Mouse (Mus musculus) heart, embryonic 13.5 days (tissue): ENCODE results near the gene Ndrg3. TPM values are rescaled to one million over a fixed set of nuclear protein-coding genes. Genes with fewer than 3 reads are reported as not detected.
"Not testable (repeated sequence)": the region's sequence is repeated elsewhere in the genome, so short reads cannot be mapped to it uniquely, and the experiment has no call there.

ENCODE experiments used
- ATAC-seq: fragments of 200-750 bp; cut with Nextera tagmentation; 2 replicates; pipeline ENCODE4 v1.8.0; 2017; ENCODE audit warnings: moderate TSS enrichment; ENCODE audit not compliant: insufficient number of reproducible peaks, low FRiP score, low TSS enrichment; ENCODE audit errors: extremely low read depth
- H3K27ac ChIP-seq: fragments of 300-500 bp; sonication (generic); replicated peaks from 2 replicates; pipeline ENCODE4 v1.5.1; 2015; ENCODE audit warnings: moderate library complexity, mild to moderate bottlenecking, inconsistent platforms
- H3K27me3 ChIP-seq: fragments of 300-500 bp; sonication (generic); replicated peaks from 2 replicates; pipeline ENCODE4 v1.6.1; 2015; ENCODE audit warnings: mild to moderate bottlenecking, inconsistent platforms
- H3K36me3 ChIP-seq: fragments of 300-500 bp; sonication (generic); 2 replicates; pipeline ENCODE4 v1.6.1; 2015; ENCODE audit warnings: mild to moderate bottlenecking, inconsistent platforms
- H3K4me1 ChIP-seq: fragments of 300-500 bp; sonication (generic); 2 replicates; pipeline ENCODE4 v1.6.1; 2015; ENCODE audit warnings: inconsistent platforms
- H3K4me2 ChIP-seq: fragments of 300-500 bp; sonication (generic); 2 replicates; pipeline ENCODE4 v1.6.1; 2015; ENCODE audit warnings: inconsistent platforms, mild to moderate bottlenecking, moderate library complexity
- H3K4me3 ChIP-seq: fragments of 300-500 bp; sonication (generic); 2 replicates; pipeline ENCODE4 v1.5.1; 2015; ENCODE audit warnings: moderate library complexity, mild to moderate bottlenecking, inconsistent platforms
- H3K9ac ChIP-seq: fragments of 300-500 bp; sonication (generic); 2 replicates; pipeline ENCODE4 v1.6.1; 2015; ENCODE audit warnings: inconsistent platforms, mild to moderate bottlenecking, moderate library complexity
- H3K9me3 ChIP-seq: fragments of 300-500 bp; sonication (generic); 2 replicates; pipeline ENCODE4 v1.6.1; 2016; ENCODE audit warnings: inconsistent platforms
- WGBS: fragments of 180-500 bp; shearing (Covaris S2); methylation state at CpG from one replicate; pipeline ENCODE4 v1.1.7; 2015; ENCODE audit warnings: mixed read lengths; 5-methylcytosine and 5-hydroxymethylcytosine counted together
- polyA plus RNA-seq: library from polyadenylated mRNA; unstranded; fragments of >200 nt; fragmentation: Nextera tagmentation; extraction: Ambion mirVana; gene quantifications from 2 replicates; pipeline ENCODE4 v1.2.1, GENCODE M21; 2015

Gene Ndrg3
- polyA plus RNA-seq, 1 experiment from 2014 or later: 28.6 TPM

- H3K9me3 ChIP-seq: no peaks in the 10 kb centered on the region
These were observed 24.5 kb downstream of the Ndrg3 start for GRCm38 (mm10) chr2:156967388-156967787.

GRCm38 (mm10) chr2:156963891-156964290, 28.0 kb downstream of the Ndrg3 start:
- Histone ChIP-seq H3K9me3 (no peaks in the 10 kb centered on the region), H3K4me1 (peaks cover 18% of the 10 kb centered on the region), H3K4me3 (no peak overlapping the region), H3K27ac (no peak overlapping the region; the same call in 1 of the 2 replicates), H3K4me2 (no peak overlapping the region), H3K9ac (no peak overlapping the region), H3K27me3 (no peaks in the 10 kb centered on the region), H3K36me3 (no peaks in the 10 kb centered on the region)
- 70% methylated on average over 7 of the region's 7 CpGs for WGBS
- no peak for ATAC-seq

More at GRCm38 (mm10) chr2:156967388-156967787, 24.5 kb downstream of the Ndrg3 start:
- Histone ChIP-seq H3K4me2 (no peak overlapping the region), H3K27ac (no peak overlapping the region), H3K9ac (no peak overlapping the region), H3K4me1 (peaks cover 29% of the 10 kb centered on the region), H3K36me3 (no peaks in the 10 kb centered on the region; the same call in 1 of the 2 replicates), H3K4me3 (no peak overlapping the region), H3K27me3 (no peaks in the 10 kb centered on the region)
- ATAC-seq: no peak
- WGBS: 71% methylated on average over 6 of the region's 6 CpGs

GRCm38 (mm10) chr2:156958496-156959252, 33.2 kb downstream of the Ndrg3 start:
- Histone ChIP-seq H3K27ac (no peak overlapping the region), H3K27me3 (no peaks in the 10 kb centered on the region), H3K36me3 (0 out of 2 replicates have a peak, but pooled peaks cover 6% of the 10 kb centered on the region), H3K4me3 (no peak overlapping the region), H3K9ac (no peak overlapping the region), H3K4me1 (peaks cover 11% of the 10 kb centered on the region), H3K9me3 (no peaks in the 10 kb centered on the region), H3K4me2 (no peak overlapping the region)
- ATAC-seq: no peak
- WGBS: 61% methylated on average over 9 of the region's 9 CpGs

- H3K9me3 ChIP-seq: no peaks in the 10 kb centered on the region
- H3K36me3 ChIP-seq: 0 out of 2 replicates have a peak, but pooled peaks cover 6% of the 10 kb centered on the region
- no peak for ATAC-seq
- H3K9ac ChIP-seq: no peak overlapping the region
- peaks cover 10% of the 10 kb centered on the region; the same call in 1 of the 2 replicates for H3K4me1 ChIP-seq
- no peak overlapping the region for H3K4me3 ChIP-seq
- H3K27me3 ChIP-seq: no peaks in the 10 kb centered on the region
- no peak overlapping the region for H3K27ac ChIP-seq
- 90% methylated on average over 2 of the region's 2 CpGs for WGBS
- no peak overlapping the region for H3K4me2 ChIP-seq
These were observed 34.8 kb downstream of the Ndrg3 start for GRCm38 (mm10) chr2:156957035-156957434.

GRCm38 (mm10) chr2:156956306-156956705, 35.5 kb downstream of the Ndrg3 start:
- 68% methylated on average over 7 of the region's 7 CpGs for WGBS
- H3K4me2 ChIP-seq: no peak overlapping the region
- H3K27me3 ChIP-seq: no peaks in the 10 kb centered on the region
- no peak for ATAC-seq
- no peaks in the 10 kb centered on the region for H3K9me3 ChIP-seq
- H3K4me1 ChIP-seq: peaks cover 10% of the 10 kb centered on the region; the same call in 1 of the 2 replicates
- H3K27ac ChIP-seq: no peak overlapping the region
- 0 out of 2 replicates have a peak, but pooled peaks cover 6% of the 10 kb centered on the region for H3K36me3 ChIP-seq
- H3K9ac ChIP-seq: no peak overlapping the region
- no peak overlapping the region for H3K4me3 ChIP-seq

GRCm38 (mm10) chr2:156954463-156954862, 37.4 kb downstream of the Ndrg3 start:
- ATAC-seq: no peak

GRCm38 (mm10) chr2:156951301-156952094, 40.4 kb downstream of the Ndrg3 start:
- H3K36me3 ChIP-seq: peaks cover 21% of the 10 kb centered on the region
- H3K4me1 ChIP-seq: peaks cover 22% of the 10 kb centered on the region
- H3K9me3 ChIP-seq: no peaks in the 10 kb centered on the region
- H3K27ac ChIP-seq: no peak overlapping the region
- H3K9ac ChIP-seq: no peak overlapping the region
- ATAC-seq: no peak
- no peaks in the 10 kb centered on the region for H3K27me3 ChIP-seq
- WGBS: 91% methylated on average over 10 of the region's 10 CpGs
- no peak overlapping the region for H3K4me3 ChIP-seq
- H3K4me2 ChIP-seq: no peak overlapping the region

More at GRCm38 (mm10) chr2:156954463-156954862, 37.4 kb downstream of the Ndrg3 start:
- Histone ChIP-seq H3K27ac (no peak overlapping the region), H3K27me3 (no peaks in the 10 kb centered on the region), H3K9me3 (no peaks in the 10 kb centered on the region), H3K36me3 (peaks cover 11% of the 10 kb centered on the region), H3K4me1 (peaks cover 10% of the 10 kb centered on the region; the same call in 1 of the 2 replicates), H3K4me2 (no peak overlapping the region), H3K4me3 (no peak overlapping the region), H3K9ac (no peak overlapping the region)
- 90% methylated on average over 5 of the region's 5 CpGs for WGBS

GRCm38 (mm10) chr2:156950816-156951215, 41.0 kb downstream of the Ndrg3 start:
- WGBS: 96% methylated on average over 3 of the region's 3 CpGs
- Histone ChIP-seq H3K4me1 (peaks cover 22% of the 10 kb centered on the region), H3K9ac (no peak overlapping the region)

GRCm38 (mm10) chr2:156941523-156941922, 50.3 kb downstream of the Ndrg3 start:
- H3K36me3 ChIP-seq: peaks cover 55% of the 10 kb centered on the region
- H3K4me3 ChIP-seq, H3K27me3 ChIP-seq, H3K4me1 ChIP-seq, ATAC-seq, H3K4me2 ChIP-seq, H3K9ac ChIP-seq, H3K9me3 ChIP-seq, H3K27ac ChIP-seq: not testable (repeated sequence)
- 79% methylated on average over 9 of the region's 9 CpGs for WGBS

More at GRCm38 (mm10) chr2:156950816-156951215, 41.0 kb downstream of the Ndrg3 start:
- Histone ChIP-seq H3K4me3 (no peak overlapping the region), H3K36me3 (peaks cover 26% of the 10 kb centered on the region), H3K27me3 (no peaks in the 10 kb centered on the region), H3K27ac (no peak overlapping the region), H3K9me3 (no peaks in the 10 kb centered on the region), H3K4me2 (no peak overlapping the region)
- no peak for ATAC-seq

- H3K9ac ChIP-seq, H3K4me2 ChIP-seq, ATAC-seq, H3K27me3 ChIP-seq, H3K9me3 ChIP-seq, H3K27ac ChIP-seq, H3K4me3 ChIP-seq, H3K4me1 ChIP-seq: not testable (repeated sequence)
- 50% methylated on average over 6 of the region's 6 CpGs for WGBS
- H3K36me3 ChIP-seq: peaks cover 57% of the 10 kb centered on the region
These were observed 51.9 kb downstream of the Ndrg3 start for GRCm38 (mm10) chr2:156939926-156940325.

GRCm38 (mm10) chr2:156937795-156938194, 54.1 kb downstream of the Ndrg3 start:
- no peak overlapping the region for H3K4me2 ChIP-seq
- H3K27ac ChIP-seq: no peak overlapping the region; the same call in 1 of the 2 replicates
- no peak overlapping the region for H3K4me3 ChIP-seq
- H3K4me1 ChIP-seq: peaks cover 4% of the 10 kb centered on the region; the same call in 1 of the 2 replicates
- H3K9me3 ChIP-seq: no peaks in the 10 kb centered on the region
- no peak for ATAC-seq
- no peak overlapping the region for H3K9ac ChIP-seq
- WGBS: 68% methylated on average over 2 of the region's 2 CpGs
- no peaks in the 10 kb centered on the region for H3K27me3 ChIP-seq
- peaks cover 54% of the 10 kb centered on the region for H3K36me3 ChIP-seq
